Mouse (Mus musculus): ENCODE measurements around the gene Hnf4a. TPM values are rescaled to one million over a fixed set of nuclear protein-coding genes. Genes with fewer than 3 reads are reported as not detected.

Hnf4a gene
- polyA plus RNA-seq, 1 experiment from 2014 or later: 18.9 TPM

DNA sequence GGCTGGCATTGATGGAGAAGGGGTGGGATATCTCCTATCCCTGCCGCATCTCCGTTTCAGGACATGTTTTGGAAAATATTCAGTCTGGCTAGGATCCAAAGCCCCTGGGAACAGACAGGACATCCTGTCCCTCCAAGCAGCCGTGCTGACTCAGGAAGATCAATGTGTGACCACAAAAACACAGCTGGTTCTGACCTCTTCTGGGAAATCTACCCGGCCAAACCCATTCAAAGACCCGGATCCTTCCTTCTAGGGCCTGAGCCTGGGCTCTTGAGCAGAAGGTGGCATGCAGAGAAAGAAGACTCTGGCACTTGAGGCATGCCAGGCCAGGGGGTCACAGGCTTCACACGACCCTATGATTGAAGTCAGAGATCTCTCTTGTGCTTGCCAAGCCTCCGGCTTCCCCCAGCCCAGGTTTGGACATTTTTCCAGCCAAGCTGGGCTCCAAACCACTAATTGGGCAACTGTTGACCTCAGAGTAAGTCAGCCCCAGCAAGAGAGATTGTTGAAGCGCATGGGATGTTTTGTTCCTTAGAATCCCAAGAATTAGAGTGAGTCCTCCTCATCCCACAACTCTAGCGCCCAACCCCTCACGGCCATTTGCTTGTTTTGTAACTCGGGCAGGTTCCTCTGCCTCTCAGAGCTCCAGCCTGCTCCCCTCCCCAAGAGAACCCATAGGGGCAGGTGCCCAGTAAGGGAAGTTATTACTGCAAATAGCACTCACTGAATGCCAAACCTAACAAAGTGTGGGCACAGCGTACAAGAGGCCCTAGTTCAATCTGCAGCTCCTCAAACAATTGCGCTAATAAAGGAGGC, 89.7 kb downstream of the Hnf4a start:
- Histone ChIP-seq H3K4me2 (replicated peaks; ENCODE audit: low read depth, low read length) (no peak overlapping the region), H3K27me3 (ENCODE audit: control insufficient read depth, insufficient read depth, low read length) (no peaks in the 10 kb centered on the region), H3K27ac (ENCODE audit: low read length) (no peak overlapping the region; the same call in 1 of the 2 replicates), H3K4me1 (ENCODE audit: control insufficient read depth, insufficient read depth, low read length) (peaks cover 8% of the 10 kb centered on the region; the same call in 1 of the 2 replicates), H3K36me3 (ENCODE audit: control insufficient read depth, insufficient read depth, low read length) (no peaks in the 10 kb centered on the region), H3K9ac (replicated peaks; ENCODE audit: low read depth, low read length) (no peak overlapping the region), H3K4me3 (ENCODE audit: low read depth, low read length) (no peak overlapping the region), H3K9me3 (ENCODE audit: control insufficient read depth, low read depth, low read length) (no peaks in the 10 kb centered on the region)
- WGBS: 66% methylated on average over 13 of the region's 13 CpGs
- no peak for ATAC-seq (ENCODE audit: insufficient number of reproducible peaks, insufficient read depth, low FRiP score, low read depth)

DNA sequence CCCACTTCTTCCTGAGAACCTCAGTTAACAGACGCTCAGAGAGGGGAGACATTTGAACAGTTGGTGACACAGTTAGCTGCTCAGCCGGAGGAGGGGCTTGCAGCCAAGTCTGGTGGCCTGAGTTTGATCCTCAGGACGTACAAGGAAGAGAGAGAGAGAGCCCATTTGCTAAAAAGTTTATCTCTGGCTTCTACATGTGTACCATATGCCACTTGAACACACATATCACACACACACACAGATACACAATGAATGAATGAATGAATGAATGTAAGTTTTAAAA, 90.2 kb downstream of the Hnf4a start:
- H3K4me1 ChIP-seq (ENCODE audit: control insufficient read depth, insufficient read depth, low read length): peaks cover 11% of the 10 kb centered on the region; the same call in 1 of the 2 replicates
- H3K9ac ChIP-seq (replicated peaks; ENCODE audit: low read depth, low read length): no peak overlapping the region
- H3K4me3 ChIP-seq (ENCODE audit: low read depth, low read length): no peak overlapping the region
- H3K9me3 ChIP-seq (ENCODE audit: control insufficient read depth, low read depth, low read length): no peaks in the 10 kb centered on the region
- no peak for ATAC-seq (ENCODE audit: insufficient number of reproducible peaks, insufficient read depth, low FRiP score, low read depth)
- no peak overlapping the region for H3K4me2 ChIP-seq (replicated peaks; ENCODE audit: low read depth, low read length)
- no peaks in the 10 kb centered on the region for H3K27me3 ChIP-seq (ENCODE audit: control insufficient read depth, insufficient read depth, low read length)
- H3K36me3 ChIP-seq (ENCODE audit: control insufficient read depth, insufficient read depth, low read length): no peaks in the 10 kb centered on the region
- no peak overlapping the region; the same call in 1 of the 2 replicates for H3K27ac ChIP-seq (ENCODE audit: low read length)
- WGBS: 54% methylated on average over 3 of the region's 3 CpGs

DNA sequence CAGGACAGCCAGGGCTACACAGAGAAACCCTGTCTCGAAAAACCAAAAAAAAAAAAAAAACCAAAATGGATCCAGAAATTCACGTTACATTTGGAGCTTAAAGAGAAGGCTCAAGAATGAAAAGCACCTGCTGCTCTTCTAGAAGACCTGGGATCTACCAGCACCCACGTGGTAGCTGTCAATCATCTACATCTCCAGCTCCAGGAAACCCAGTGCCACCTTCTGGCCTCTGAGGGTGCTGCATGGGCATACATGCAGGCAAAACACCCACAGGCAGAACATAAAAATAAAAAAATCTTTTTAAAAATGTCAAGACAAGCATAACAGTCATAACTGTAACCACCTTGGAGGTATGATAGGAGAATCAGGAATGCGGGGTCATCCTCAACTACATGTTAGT, 91.1 kb downstream of the Hnf4a start:
- Histone ChIP-seq H3K36me3 (ENCODE audit: control insufficient read depth, insufficient read depth, low read length) (no peaks in the 10 kb centered on the region), H3K27ac (ENCODE audit: low read length) (no peak overlapping the region), H3K27me3 (ENCODE audit: control insufficient read depth, insufficient read depth, low read length) (no peaks in the 10 kb centered on the region), H3K4me1 (ENCODE audit: control insufficient read depth, insufficient read depth, low read length) (peaks cover 11% of the 10 kb centered on the region; the same call in 1 of the 2 replicates), H3K9ac (replicated peaks; ENCODE audit: low read depth, low read length) (no peak overlapping the region), H3K9me3 (ENCODE audit: control insufficient read depth, low read depth, low read length) (no peaks in the 10 kb centered on the region), H3K4me3 (ENCODE audit: low read depth, low read length) (no peak overlapping the region), H3K4me2 (replicated peaks; ENCODE audit: low read depth, low read length) (no peak overlapping the region)
- ATAC-seq (ENCODE audit: insufficient number of reproducible peaks, insufficient read depth, low FRiP score, low read depth): no peak
- WGBS: 59% methylated on average over 4 of the region's 4 CpGs

DNA sequence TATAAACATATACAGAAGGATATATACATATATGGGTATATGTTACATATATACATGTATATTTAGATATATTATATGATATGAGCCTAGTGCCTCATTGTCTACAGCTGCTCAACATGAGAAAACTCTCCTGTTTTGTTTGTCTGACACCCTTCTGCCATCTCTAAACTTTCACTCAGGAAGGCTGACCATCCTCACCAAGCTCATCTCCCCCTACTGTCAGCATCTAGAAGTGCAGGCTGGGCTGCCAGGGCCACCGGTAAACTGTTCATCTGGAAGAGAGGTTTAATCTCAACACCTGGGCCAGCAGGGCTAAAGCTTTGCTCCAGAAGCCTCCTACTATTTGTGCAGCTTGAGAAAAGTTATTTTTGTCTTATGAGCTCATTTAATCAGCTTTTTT, 92.6 kb downstream of the Hnf4a start:
- no peak for ATAC-seq (ENCODE audit: insufficient number of reproducible peaks, insufficient read depth, low FRiP score, low read depth)
- no peak overlapping the region for H3K4me2 ChIP-seq (replicated peaks; ENCODE audit: low read depth, low read length)
- H3K27ac ChIP-seq (ENCODE audit: low read length): no peak overlapping the region
- peaks cover 17% of the 10 kb centered on the region for H3K4me1 ChIP-seq (ENCODE audit: control insufficient read depth, insufficient read depth, low read length)
- H3K4me3 ChIP-seq (ENCODE audit: low read depth, low read length): no peak overlapping the region
- WGBS: 4% methylated on average over 1 of the region's 1 CpGs
- H3K9me3 ChIP-seq (ENCODE audit: control insufficient read depth, low read depth, low read length): no peaks in the 10 kb centered on the region
- no peaks in the 10 kb centered on the region for H3K27me3 ChIP-seq (ENCODE audit: control insufficient read depth, insufficient read depth, low read length)
- H3K9ac ChIP-seq (replicated peaks; ENCODE audit: low read depth, low read length): no peak overlapping the region
- H3K36me3 ChIP-seq (ENCODE audit: control insufficient read depth, insufficient read depth, low read length): no peaks in the 10 kb centered on the region

DNA sequence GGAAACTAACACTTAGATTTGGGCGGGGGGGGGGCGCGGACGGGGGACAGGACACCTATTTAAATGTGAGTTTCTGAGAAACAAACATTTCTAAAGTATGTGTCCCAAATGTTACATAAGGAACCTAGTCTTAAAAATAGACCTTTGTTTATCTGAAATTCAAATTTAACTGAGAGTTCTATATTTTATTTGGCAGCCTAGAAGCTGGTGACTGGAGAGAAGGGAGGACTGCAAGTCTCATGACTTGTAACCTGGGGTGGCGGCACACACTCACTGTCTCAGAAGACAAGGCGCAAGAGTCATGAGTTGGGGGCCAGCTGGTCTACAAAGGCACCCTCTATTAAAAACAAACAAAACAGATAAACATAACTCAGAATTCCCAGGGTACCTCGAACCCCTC, 94.5 kb downstream of the Hnf4a start:
- 91% methylated on average over 7 of the region's 7 CpGs for WGBS
- H3K9ac ChIP-seq (replicated peaks; ENCODE audit: low read depth, low read length): no peak overlapping the region
- H3K4me2 ChIP-seq (replicated peaks; ENCODE audit: low read depth, low read length): no peak overlapping the region
- H3K36me3 ChIP-seq (ENCODE audit: control insufficient read depth, insufficient read depth, low read length): no peaks in the 10 kb centered on the region
- no peak for ATAC-seq (ENCODE audit: insufficient number of reproducible peaks, insufficient read depth, low FRiP score, low read depth)
- peaks cover 13% of the 10 kb centered on the region for H3K4me1 ChIP-seq (ENCODE audit: control insufficient read depth, insufficient read depth, low read length)
- no peaks in the 10 kb centered on the region for H3K27me3 ChIP-seq (ENCODE audit: control insufficient read depth, insufficient read depth, low read length)
- no peak overlapping the region for H3K4me3 ChIP-seq (ENCODE audit: low read depth, low read length)
- H3K9me3 ChIP-seq (ENCODE audit: control insufficient read depth, low read depth, low read length): no peaks in the 10 kb centered on the region
- no peak overlapping the region for H3K27ac ChIP-seq (ENCODE audit: low read length)

DNA sequence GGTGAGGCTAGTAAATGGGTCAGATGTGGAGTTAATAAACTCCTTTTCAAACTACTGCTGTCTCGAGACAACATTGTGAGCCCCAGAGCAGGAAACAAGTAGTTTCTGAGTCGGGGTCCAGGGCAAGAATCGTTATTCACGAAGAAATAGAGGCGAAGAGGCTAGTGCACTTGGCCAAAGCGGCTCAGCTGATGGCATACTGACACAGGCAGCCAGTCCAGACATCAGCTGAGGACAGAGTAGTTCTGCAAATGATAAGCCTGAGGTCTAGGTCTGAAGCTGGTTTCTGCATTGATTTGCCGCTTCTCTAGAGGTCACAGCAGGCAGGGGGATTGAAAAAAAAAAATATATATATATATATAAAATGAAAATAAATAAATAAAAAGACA, 95.1 kb downstream of the Hnf4a start:
- Histone ChIP-seq H3K36me3 (ENCODE audit: control insufficient read depth, insufficient read depth, low read length) (no peaks in the 10 kb centered on the region), H3K4me1 (ENCODE audit: control insufficient read depth, insufficient read depth, low read length) (peaks cover 9% of the 10 kb centered on the region), H3K27ac (ENCODE audit: low read length) (no peak overlapping the region), H3K9ac (replicated peaks; ENCODE audit: low read depth, low read length) (0 out of 2 replicates have a peak overlapping the region, but pooled peaks have one; percentile 82), H3K27me3 (ENCODE audit: control insufficient read depth, insufficient read depth, low read length) (no peaks in the 10 kb centered on the region), H3K9me3 (ENCODE audit: control insufficient read depth, low read depth, low read length) (no peaks in the 10 kb centered on the region), H3K4me3 (ENCODE audit: low read depth, low read length) (peak overlapping the region; percentile 91), H3K4me2 (replicated peaks; ENCODE audit: low read depth, low read length) (peak overlapping the region; percentile 93)
- no peak for ATAC-seq (ENCODE audit: insufficient number of reproducible peaks, insufficient read depth, low FRiP score, low read depth)
- WGBS: 73% methylated on average over 7 of the region's 7 CpGs

DNA sequence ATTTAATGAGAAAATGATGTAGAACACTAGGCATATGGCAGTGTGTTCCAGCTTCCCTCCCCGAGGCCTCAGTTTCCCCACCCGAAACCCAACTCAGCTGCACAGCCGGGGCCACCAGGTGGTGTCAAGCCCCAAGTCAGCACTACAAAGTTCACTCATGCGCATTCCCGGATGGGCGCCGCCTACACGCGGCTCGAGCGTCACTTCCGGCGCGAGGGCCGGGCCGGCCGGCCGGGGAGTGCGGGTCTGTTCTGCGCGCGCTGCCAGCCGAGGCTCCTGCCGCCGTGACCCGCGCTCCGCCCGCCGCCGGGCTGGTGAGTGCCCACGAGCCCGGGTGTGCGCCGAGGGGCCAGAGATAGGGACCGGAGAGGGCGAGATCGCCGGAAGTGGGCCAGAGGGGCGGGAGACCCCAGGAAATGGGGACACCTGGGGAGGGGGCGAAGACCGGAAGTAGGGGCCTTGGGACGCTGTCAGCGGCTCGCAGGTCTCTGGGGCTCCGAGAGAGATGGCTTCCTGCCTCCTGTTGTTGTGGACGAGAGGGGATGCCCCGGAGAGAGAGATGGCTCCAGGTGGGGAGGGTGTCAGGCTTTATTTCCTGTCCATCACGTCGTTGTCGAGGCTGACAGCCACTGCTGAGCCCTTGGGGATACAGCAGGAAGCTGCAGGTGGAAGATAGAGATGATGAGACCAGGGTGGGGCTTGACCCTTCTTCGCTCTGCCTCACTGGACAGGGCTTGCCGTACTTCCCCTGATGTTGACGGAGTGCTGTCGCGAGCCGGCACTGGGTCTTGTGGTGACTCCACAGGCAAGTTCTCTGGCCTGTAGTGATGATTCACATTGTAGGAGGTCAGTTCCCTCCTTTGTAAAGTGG, 95.7 kb downstream of the Hnf4a start, which contains the start of gene Ttpal:
TSS of gene Ttpal (plus strand) at position 214 of the 871 bp plus-strand sequence.
- H3K4me3 ChIP-seq (ENCODE audit: low read depth, low read length): peak within 1 kb of the TSS; percentile 91
- H3K27me3 ChIP-seq (ENCODE audit: control insufficient read depth, insufficient read depth, low read length): no peaks in the 10 kb centered on the region
- H3K9me3 ChIP-seq (ENCODE audit: control insufficient read depth, low read depth, low read length): no peaks in the 10 kb centered on the region
- peak; percentile 93 for ATAC-seq (ENCODE audit: insufficient number of reproducible peaks, insufficient read depth, low FRiP score, low read depth)
- peaks cover 9% of the 10 kb centered on the region for H3K4me1 ChIP-seq (ENCODE audit: control insufficient read depth, insufficient read depth, low read length)
- peak within 1 kb of the TSS; percentile 82 for H3K9ac ChIP-seq (replicated peaks; ENCODE audit: low read depth, low read length)
- H3K27ac ChIP-seq (ENCODE audit: low read length): peak within 1 kb of the TSS; percentile 86
- H3K36me3 ChIP-seq (ENCODE audit: control insufficient read depth, insufficient read depth, low read length): no peaks in the 10 kb centered on the region; the same call in 1 of the 2 replicates
- H3K4me2 ChIP-seq (replicated peaks; ENCODE audit: low read depth, low read length): peak within 1 kb of the TSS; percentile 93
- WGBS: 1% methylated on average over 44 of the region's 57 CpGs

DNA sequence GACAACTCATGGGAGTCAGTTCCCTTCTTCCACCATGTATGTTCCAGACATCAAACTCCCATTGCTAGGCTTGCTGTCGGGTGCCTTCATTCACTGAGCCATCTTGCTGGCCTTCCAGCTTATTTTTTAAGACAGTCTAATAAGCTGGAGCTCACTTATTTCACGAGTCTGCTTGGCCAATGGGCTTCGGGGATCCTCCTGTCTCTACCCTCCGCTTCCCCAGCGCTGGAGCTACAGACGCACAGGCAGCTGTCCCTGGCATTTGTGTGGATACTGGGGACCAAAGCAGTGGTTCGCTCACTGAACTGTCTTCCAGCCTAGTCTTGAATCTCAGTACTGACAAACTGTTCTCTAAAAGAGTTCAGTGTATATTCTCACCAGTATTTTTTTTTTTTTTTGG, 99.6 kb downstream of the Hnf4a start:
- Histone ChIP-seq H3K4me2 (replicated peaks; ENCODE audit: low read depth, low read length) (no peak overlapping the region), H3K4me3 (ENCODE audit: low read depth, low read length) (no peak overlapping the region), H3K27me3 (ENCODE audit: control insufficient read depth, insufficient read depth, low read length) (no peaks in the 10 kb centered on the region), H3K36me3 (ENCODE audit: control insufficient read depth, insufficient read depth, low read length) (peaks cover 10% of the 10 kb centered on the region), H3K27ac (ENCODE audit: low read length) (no peak overlapping the region), H3K4me1 (ENCODE audit: control insufficient read depth, insufficient read depth, low read length) (peaks cover 9% of the 10 kb centered on the region), H3K9me3 (ENCODE audit: control insufficient read depth, low read depth, low read length) (no peaks in the 10 kb centered on the region), H3K9ac (replicated peaks; ENCODE audit: low read depth, low read length) (no peak overlapping the region)
- no peak for ATAC-seq (ENCODE audit: insufficient number of reproducible peaks, insufficient read depth, low FRiP score, low read depth)
- 83% methylated on average over 7 of the region's 7 CpGs for WGBS

All from stomach, embryonic 14.5 days (tissue).